Mouse (Mus musculus) C2C12 (cell line): Measurements from ENCODE around the gene Ttc12. TPM values are rescaled to one million over a fixed set of nuclear protein-coding genes. Genes with fewer than 3 reads are reported as not detected.

Experiments used
- H3K27me3 ChIP-seq: one replicate; pipeline ENCODE4 v1.6.1; 2011; ENCODE audit not compliant: control insufficient read depth, insufficient read depth, insufficient read length
- H3K36me3 ChIP-seq: one replicate; pipeline ENCODE4 v1.6.1; 2011; ENCODE audit not compliant: control insufficient read depth, insufficient read depth
- H3K4me3 ChIP-seq: one replicate; pipeline ENCODE4 v1.5.1; 2011; ENCODE audit warnings: mild to moderate bottlenecking, control low read depth; ENCODE audit not compliant: poor library complexity, insufficient read depth, severe bottlenecking
- H3K79me2 ChIP-seq: one replicate; pipeline ENCODE4 v1.6.1; 2011; ENCODE audit not compliant: control insufficient read depth, insufficient read depth
- H3K79me3 ChIP-seq: one replicate; pipeline ENCODE4 v1.6.1; 2011; ENCODE audit warnings: low read depth, control low read depth
- H3ac ChIP-seq: one replicate; pipeline ENCODE3; 2011; ENCODE audit warnings: low read depth; ENCODE audit not compliant: control insufficient read depth, insufficient read length
- CEBPB ChIP-seq: IDR thresholded peaks from one replicate; pipeline ENCODE4 v1.6.1; 2011; ENCODE audit warnings: low read depth, mild to moderate bottlenecking, control low read depth, moderate library complexity
- CTCF ChIP-seq: IDR thresholded peaks from one replicate; pipeline ENCODE4 v1.5.1; 2011; ENCODE audit not compliant: control insufficient read depth, insufficient read depth, insufficient read length
- FOSL1 ChIP-seq: IDR thresholded peaks from one replicate; pipeline ENCODE4 v1.8.0; 2011; ENCODE audit warnings: mild to moderate bottlenecking, low read length; ENCODE audit not compliant: poor library complexity, insufficient read depth, severe bottlenecking
- MAX ChIP-seq: IDR thresholded peaks from one replicate; pipeline ENCODE4 v1.6.1; 2011; ENCODE audit warnings: mild to moderate bottlenecking, control low read depth
- MYOD1 ChIP-seq: IDR thresholded peaks from one replicate; pipeline ENCODE4 v1.6.1; 2011; ENCODE audit warnings: low read depth; ENCODE audit not compliant: control insufficient read depth, insufficient read length
- MYOG ChIP-seq: IDR thresholded peaks from one replicate; pipeline ENCODE4 v1.6.1; 2011; ENCODE audit not compliant: control insufficient read depth, insufficient read length; ENCODE audit errors: extremely low read depth
- USF1 ChIP-seq: IDR thresholded peaks from one replicate; pipeline ENCODE4 v1.6.1; 2011; ENCODE audit warnings: low read depth, mild to moderate bottlenecking, control low read depth, moderate library complexity
- polyA plus RNA-seq: library from polyadenylated mRNA; unstranded; fragments of >200 nt; fragmentation: generic; extraction: Trizol; gene quantifications from one replicate; pipeline ENCODE4 v1.2.1, GENCODE M21; 2012; ENCODE audit warnings: missing spikeins

Ttc12 gene
- polyA plus RNA-seq, 1 experiment: 2.4 TPM

GRCm38 (mm10) chr9:49530739-49531138 lies 44.7 kb upstream of the Ttc12 start:
- Histone ChIP-seq H3K27me3 (no peaks in the 10 kb centered on the region), H3K36me3 (peaks cover 14% of the 10 kb centered on the region), H3ac (no peak overlapping the region), H3K79me3 (no peaks in the 10 kb centered on the region), H3K4me3 (no peak overlapping the region), H3K79me2 (no peaks in the 10 kb centered on the region)
- TF ChIP-seq MYOD1 (no peak), CTCF (no peak), MAX (no peak), USF1 (no peak), CEBPB (no peak), FOSL1 (no peak), MYOG (no peak)

- H3K36me3 ChIP-seq: peaks cover 14% of the 10 kb centered on the region
- H3K27me3 ChIP-seq: no peaks in the 10 kb centered on the region
- no peak overlapping the region for H3K4me3 ChIP-seq
- H3ac ChIP-seq: no peak overlapping the region
- TF ChIP-seq MAX: no peak
- no peak for TF ChIP-seq FOSL1
- TF ChIP-seq CEBPB: no peak
- no peak for TF ChIP-seq MYOG
- no peak for TF ChIP-seq USF1
- no peak for TF ChIP-seq MYOD1
- TF ChIP-seq CTCF: no peak
- H3K79me2 ChIP-seq: no peaks in the 10 kb centered on the region
- H3K79me3 ChIP-seq: no peaks in the 10 kb centered on the region
Measured at GRCm38 (mm10) chr9:49529366-49529959, 43.4 kb upstream of the Ttc12 start.

GRCm38 (mm10) chr9:49528943-49529342 lies 42.9 kb upstream of the Ttc12 start:
- Histone ChIP-seq H3ac (no peak overlapping the region), H3K36me3 (peaks cover 14% of the 10 kb centered on the region), H3K4me3 (no peak overlapping the region), H3K27me3 (no peaks in the 10 kb centered on the region), H3K79me3 (no peaks in the 10 kb centered on the region), H3K79me2 (no peaks in the 10 kb centered on the region)
- TF ChIP-seq MYOG (no peak), CEBPB (no peak), CTCF (peak; percentile 57)

DNA sequence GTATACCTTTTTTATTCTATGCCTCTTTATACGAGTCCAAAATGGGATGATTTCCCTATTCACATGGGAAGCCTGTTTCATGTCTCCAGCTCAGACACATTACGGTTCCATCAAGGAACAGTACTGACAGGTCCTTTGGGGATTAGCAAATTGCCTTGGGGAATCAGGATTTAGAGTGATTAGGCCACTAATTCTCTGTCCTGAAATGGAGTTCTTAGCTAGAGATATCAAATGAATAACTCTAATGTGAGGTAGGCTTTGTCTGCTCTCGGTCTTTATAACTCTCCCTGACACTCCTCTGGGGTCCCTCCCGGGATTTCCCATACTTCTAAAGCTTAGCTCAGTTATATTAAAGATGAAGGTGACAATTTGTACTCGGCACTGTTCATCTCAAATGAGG lies 42.0 kb upstream of the Ttc12 start:
- Histone ChIP-seq H3K79me3 (no peaks in the 10 kb centered on the region), H3K27me3 (no peaks in the 10 kb centered on the region), H3K36me3 (peaks cover 14% of the 10 kb centered on the region), H3K79me2 (no peaks in the 10 kb centered on the region), H3K4me3 (no peak overlapping the region), H3ac (no peak overlapping the region)
- TF ChIP-seq MYOD1 (no peak), USF1 (no peak), FOSL1 (no peak), MAX (no peak), CTCF (no peak), CEBPB (no peak), MYOG (no peak)

- Histone ChIP-seq H3K79me3 (no peaks in the 10 kb centered on the region), H3K27me3 (no peaks in the 10 kb centered on the region), H3ac (no peak overlapping the region), H3K4me3 (no peak overlapping the region), H3K36me3 (peaks cover 14% of the 10 kb centered on the region), H3K79me2 (no peaks in the 10 kb centered on the region)
- TF ChIP-seq MYOG: no peak
- no peak for TF ChIP-seq MYOD1
- no peak for TF ChIP-seq CTCF
- TF ChIP-seq MAX: no peak
- no peak for TF ChIP-seq FOSL1
- no peak for TF ChIP-seq USF1
Measured at GRCm38 (mm10) chr9:49527340-49527739, 41.3 kb upstream of the Ttc12 start.

DNA sequence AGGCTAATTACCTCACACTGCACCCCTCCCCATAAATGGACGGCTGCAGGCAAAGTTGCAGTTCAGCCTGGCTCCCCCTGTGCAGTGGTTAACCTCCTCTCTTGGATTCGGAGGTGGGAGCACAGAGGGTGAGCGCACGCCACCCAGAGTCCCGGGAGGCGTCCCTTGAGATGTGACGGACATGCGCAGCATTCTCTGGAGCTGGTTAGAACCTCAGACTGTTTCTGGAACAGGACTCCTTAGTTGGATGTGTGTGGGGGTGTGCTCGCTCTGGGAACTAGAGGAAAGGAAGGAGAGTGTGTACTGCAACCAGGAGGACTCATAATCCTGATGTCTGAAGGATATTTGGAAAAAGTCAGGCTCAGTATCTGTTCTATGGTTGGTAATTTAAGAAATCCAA lies 38.7 kb upstream of the Ttc12 start:
- H3K27me3 ChIP-seq: no peaks in the 10 kb centered on the region
- H3K4me3 ChIP-seq: no peak overlapping the region
- no peaks in the 10 kb centered on the region for H3K79me2 ChIP-seq
- H3K79me3 ChIP-seq: no peaks in the 10 kb centered on the region
- H3ac ChIP-seq: no peak overlapping the region
- H3K36me3 ChIP-seq: peaks cover 15% of the 10 kb centered on the region
- TF ChIP-seq CTCF (no peak), MAX (no peak), FOSL1 (no peak), MYOG (no peak), USF1 (no peak), MYOD1 (no peak), CEBPB (no peak)
